Mouse (Mus musculus) CD4-positive, CD25-positive, alpha-beta regulatory T cell, adult 2 months (primary cell): ENCODE data around the gene Papss1.
"Not testable (repeated sequence)": the region's sequence is repeated elsewhere in the genome, so short reads cannot be mapped to it uniquely, and the experiment has no call there.

Source experiments
- DNase-seq: peaks from one replicate; pipeline ENCODE4 v3.0.0-alpha.2; 2012; ENCODE audit warnings: low read depth, low spot score

Papss1 gene

DNA sequence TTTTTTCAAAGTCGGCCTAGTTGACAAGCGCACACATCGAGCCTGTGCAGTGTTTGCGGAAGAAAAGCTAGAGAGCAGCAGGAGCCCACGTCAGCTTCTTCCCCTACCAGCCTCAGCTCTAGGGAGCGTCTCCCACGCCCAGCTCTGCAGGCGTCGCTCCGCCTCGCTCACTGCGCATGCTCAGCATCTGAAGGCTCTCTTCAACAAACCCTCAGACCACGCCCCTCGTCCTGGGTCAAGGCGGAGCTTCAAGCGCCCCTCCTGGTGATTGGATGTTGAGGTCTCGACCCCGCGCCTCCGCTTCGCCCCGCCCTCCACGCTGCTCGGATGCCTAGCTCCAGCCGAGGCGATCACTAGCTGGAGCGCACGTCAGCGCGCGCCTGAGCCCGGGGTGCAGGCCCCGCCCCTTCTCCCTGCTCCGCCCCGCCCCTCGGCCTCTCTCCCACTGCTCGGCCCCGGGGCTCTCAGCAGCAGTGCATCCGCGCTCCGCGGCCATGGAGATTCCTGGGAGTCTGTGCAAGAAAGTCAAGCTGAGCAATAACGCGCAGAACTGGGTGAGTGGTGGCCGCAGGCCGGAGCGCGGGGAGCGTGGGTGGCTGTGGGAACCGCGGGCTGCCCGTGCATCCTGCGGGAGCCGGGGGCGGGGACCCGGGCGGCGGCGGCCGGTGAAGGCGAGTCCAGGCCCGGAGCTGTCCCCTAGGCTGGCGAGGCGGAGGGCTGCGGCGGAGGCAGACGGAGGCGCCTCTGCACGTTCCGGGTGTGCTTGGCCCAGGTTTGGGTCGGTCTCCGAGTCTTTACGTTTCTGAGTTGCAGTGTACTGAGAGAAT is at the start of gene Papss1:
TSS of gene Papss1 (plus strand) at position 339 of the 827 bp plus-strand sequence.
- DNase-seq: peak; percentile 100

DNA sequence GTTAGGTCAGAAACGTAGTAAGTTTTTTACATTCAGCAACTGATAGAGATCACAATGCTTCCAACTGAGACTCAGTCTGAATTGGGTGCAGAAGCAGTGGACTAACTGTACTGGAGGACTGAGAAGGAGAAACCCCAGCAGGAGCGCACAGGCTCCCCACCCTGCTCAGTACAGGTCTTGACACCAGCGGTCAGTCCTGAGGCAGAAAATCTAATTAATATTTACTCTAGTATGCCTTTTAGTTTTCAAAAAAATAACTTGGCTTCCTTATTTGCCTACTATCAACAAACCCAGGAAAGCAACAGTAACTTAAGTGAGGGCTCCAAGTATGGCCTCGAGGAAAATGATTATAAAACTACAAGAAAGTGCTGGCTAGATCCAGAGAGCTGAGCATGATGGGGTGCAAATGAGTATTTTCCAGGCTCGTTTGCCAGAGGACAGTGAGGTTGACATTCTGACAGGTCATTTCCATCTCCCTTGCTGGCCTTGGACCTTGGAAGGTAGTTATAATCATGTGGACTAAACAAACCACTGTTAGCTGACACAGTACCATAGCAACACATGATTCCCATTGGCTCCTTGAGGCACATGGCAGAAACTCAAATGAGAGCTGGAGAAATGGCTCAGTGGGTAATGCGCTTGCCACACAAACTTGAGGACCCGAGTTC is 48.1 kb upstream of the Papss1 start:
- no peak for DNase-seq

DNA sequence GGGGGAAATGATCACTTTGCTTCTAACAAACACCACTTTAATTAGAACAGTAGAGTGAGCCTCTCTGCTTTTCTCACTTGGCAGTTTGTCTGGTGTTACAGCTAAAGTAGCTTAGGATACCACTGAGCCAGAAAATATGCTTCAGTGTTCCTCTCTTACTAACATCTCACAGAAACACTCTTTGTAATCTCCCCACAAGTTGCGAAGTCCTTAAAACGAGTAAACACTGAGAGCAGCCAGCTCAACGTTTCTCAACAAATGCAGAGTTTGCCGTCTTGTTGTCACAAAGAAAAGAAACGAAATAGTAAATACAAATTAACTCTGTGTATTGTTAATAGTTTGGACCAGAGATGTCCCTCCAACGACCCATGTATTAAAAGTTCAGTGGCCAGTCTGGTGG is 46.8 kb upstream of the Papss1 start:
- DNase-seq: no peak

DNA sequence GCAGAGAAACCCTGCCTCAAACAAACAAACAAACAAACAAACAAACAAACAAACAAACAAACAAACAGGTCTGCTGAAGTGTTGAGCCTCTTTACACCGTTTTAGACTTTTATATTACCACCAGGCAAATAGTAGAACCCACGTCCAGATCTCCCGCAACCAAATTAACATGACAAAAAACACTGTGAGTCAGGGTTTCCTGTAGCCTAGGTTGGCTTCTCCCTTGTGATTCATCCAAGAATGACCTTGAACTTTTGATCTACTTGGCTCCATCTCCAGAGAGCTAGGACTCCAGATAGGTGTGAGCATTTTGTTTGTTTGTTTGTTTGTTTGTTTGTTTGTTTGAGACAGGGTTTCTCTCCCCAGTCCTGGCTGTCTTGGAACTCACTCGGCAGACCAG is 43.4 kb upstream of the Papss1 start:
- DNase-seq: no peak

DNA sequence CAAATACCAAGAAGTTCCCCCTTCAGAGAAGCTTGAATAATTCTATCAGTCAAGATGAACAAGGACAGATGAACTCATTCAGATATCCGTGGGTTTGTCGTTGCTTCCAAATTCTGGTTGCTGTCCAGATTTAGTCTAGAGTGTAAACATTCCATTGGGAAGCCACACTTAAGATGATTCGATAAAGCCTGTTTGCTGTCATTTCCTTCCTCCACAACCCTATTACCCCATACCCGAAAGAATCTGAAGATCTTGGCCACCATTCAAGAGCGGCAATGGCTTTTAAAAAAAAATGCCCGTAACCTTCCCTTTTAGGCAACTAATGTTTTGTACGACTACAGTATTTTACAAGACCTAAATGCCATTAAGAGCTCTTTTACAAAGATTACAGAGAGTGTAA is 42.3 kb upstream of the Papss1 start:
- DNase-seq: no peak

DNA sequence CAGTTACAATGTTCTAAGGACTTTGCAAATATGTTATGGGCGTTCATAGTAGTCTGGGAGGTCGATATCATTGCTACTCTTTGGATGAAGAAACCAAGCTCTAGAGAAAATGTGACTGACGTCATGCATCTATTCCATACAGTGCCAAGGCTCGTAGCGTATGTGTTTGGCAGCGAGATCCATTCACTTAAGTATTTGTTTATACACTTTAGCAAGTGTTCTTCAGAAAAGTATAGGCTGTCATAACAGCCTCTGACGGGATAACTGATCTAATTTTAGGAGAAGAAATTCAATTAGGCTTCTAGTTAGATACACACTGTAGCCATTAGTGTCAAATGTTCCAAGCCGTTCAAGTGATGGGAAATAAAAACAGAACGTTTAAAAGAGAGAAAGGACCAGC is 40.8 kb upstream of the Papss1 start:
- no peak for DNase-seq

DNA sequence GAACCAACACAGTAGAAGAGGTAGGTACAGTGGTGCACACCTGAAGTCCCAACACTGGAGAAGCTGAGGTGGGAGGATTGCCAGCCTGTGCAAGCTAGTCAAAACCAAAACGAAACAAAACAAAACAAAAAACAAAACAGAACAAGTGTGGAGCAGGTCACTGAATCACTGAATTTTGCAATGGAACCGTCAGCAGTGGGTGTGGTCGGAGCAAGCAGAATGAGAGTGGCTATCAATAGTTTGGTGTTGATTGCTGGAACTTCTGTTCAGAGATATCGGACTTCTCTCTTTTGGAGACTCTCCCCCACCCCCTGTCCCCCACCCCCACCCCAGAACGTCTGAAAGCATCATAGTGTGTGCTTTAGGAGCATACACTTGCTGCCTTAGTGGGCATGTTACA is 40.4 kb upstream of the Papss1 start:
- no peak for DNase-seq

DNA sequence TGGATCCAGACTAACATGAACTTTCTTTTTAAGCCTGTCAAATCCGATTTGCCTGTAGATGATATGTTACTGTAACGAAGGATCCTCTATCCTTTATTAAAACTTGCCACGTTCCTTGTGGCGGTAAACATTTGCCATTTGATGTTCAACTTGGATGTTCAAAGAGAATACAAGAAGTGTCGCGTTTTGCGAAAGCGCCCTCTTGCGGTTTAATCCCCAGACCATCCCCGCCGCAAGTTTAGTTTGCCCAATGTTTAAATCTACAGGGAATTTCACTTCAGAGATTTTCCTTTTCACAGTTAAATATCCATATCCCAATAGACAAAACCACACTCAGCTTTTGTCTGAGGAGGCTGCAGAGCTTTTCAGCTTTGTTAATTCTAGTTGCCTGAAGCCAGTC is 39.8 kb upstream of the Papss1 start:
- peak; percentile 49 for DNase-seq

DNA sequence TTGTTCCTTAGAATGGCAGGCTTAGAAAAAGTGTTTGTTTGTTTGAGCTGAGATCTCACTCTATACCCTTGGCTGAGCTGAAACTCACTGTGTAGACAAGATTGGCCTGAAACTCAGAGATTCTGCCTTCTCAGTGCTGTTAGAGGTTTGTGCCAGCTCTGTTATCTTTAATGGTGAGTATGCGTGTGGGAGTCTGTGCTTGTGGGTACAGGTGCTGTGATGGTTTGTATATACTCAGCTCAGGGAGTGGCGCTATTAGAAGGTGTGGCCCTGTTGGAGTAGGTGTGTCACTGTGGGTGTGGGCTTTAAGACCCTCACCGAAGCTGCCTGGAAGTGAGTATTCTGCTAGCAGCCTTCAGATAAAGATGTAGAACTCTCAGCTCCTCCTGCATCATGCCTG is 39.3 kb upstream of the Papss1 start:
- no peak for DNase-seq

DNA sequence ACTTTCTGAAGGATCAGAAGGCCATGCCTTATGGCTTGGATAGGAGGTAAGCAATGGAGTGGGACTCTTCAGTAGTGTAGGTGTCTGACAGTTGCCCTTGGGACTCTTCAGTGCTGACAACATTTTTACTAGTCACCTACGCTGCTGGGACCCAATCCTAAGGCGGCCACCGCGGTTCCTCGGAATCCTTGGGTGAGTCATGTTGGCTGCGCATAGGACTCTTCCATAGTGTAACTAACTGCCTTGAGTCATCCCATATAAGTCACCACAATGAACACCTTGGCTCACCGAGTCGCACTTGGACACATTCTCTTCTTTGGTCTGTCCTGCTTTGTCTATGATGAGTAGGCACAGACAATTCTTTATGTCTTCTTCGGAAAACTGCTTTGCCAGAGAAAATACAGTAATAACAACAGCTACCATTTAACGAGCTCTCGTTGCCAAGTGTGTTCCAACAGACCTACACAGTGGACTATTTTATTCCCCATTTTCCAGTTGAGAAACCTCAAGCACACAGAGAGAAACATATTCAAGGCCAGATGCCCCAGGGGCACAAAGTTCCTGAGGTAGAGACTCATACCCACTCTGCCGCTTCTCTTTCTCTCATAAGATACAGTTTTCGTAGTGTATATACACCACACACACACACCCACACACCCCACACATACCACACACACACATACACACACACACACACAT is 23.2 kb upstream of the Papss1 start:
- DNase-seq: no peak

DNA sequence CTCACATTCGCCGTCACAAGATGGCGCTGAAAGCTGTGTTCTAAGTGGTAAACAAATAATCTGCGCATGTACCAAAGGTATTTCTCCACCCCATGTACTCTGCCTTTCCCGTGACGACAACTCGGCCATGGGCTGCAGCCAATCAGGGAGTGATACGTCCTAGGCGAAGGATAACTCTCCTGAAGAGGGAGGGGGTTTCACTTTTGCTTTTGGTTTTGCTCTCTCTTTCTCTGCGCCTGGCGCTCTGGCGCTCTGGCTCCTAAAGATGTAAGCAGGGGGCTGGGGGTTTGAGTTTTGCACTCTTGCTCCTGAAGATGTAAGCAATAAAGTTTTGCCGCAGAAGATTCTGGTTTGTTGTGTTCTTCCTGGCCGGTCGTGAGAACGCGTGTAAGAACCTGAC is 17.0 kb upstream of the Papss1 start:
- DNase-seq: not testable (repeated sequence)

DNA sequence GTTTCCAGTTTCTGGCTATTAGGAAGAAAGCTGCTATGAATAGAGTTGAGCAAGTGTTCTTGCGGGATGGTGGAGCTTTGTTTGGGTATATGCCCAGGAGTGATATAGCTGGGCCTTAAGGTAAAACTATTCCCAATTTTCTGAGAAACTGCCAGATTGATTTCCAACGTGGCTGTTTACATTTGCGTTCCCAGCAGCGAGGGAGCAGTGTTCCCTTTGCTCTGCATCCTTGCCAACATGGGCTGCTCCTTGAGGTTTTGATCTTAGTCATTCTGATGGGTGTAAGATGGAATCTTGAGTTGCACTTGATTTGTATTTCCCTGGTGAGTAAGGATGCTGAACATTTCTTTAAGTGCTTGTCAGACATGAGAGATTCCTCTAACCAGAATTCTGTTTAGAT is 14.5 kb upstream of the Papss1 start:
- DNase-seq: no peak

DNA sequence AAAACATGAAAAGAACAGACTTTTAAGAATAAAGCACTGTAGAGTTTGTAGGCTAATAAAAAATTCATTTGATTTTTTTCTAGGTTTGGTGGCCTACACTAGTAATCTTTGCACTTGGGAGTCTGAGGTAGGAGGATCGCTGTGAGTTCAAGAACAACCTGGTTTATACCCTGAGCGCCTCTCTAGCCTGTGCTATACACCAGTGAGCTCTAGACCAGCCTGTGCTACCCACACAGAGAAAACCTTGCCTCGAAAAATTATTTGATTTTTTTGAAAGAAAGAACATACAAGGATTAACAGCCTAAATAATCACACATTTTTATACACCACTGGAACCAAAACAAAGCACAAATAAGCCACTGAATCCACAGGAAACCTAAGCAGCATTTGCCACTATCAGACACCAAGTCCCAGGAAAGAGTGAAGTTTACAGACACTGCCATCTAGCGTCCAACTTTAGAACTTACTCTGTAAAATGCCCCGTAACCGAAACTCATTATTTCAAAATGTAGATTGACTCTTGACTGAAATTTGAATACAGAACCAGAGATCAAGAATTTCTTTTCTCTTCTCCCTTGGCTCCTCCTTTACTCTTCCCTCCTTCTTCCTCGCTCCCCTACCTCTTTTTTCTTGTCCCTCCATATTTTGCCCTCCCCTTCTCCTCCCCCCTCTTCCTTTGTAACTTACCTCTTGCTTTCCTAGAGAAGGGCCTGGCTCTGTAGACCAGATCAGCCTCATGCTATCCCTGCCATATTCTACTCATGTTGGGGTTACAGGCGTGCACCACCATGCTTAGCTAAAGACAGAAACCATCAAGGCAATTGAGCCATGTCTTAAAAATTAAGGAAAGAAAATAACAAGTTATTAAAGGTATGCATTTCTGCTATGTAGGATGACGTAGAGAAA is 12.0 kb upstream of the Papss1 start:
- DNase-seq: peak; percentile 79

DNA sequence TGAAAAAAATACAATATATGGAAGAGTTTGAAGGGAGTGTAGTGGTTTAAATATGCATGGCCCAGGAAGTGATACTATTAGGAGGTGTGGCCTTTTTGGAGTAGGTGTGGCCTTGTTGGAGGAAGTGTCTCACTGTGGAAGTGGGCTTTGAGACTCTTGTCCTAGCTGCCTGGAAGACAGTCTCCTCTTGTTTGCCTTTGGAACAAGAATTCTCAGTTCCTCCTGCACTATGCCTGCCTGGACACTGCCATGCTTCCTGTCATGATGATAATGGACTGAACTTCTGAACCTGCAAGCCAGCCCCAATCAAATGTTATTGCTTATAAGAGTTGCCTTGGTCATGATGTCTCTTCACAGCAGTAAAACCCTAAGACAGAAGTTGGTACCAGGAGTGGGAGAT is 8.8 kb upstream of the Papss1 start:
- no peak for DNase-seq

DNA sequence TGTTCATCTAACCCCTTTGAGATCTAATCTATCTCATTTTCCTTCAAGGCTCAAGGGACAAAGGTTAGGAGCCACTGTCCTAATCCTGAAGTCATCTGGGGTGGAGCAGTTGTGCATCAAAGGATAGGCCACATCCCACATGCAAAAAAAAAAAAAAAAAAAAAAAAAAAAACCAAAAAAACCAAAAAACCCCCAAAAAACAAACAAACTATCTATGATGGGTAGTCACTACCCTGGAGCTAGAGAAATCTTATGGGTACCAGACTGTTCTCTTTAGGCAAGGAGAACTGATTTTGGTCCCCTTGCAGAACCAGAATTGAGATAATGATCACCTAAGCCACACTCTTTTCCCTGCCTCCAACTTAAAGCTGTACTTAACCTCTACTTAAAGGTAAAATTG is 3.0 kb upstream of the Papss1 start:
- DNase-seq: no peak

DNA sequence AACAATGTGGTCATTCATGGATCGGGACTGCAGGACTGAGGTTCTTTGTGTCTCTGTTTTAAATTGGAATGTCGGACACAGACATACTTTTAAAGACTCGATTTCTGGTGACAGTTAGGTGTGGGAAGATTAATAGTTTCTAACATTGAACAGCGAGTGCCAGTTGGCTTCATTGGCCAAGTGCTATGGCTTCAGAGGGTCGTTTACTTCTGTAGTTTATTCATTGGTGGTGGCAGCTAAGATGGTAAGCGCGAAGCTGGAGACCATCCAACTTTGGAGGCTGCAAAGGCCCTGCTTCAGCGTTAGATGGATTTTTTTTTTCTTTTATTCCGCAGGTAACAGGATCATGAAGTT is 666 bp downstream of the Papss1 start:
- no peak for DNase-seq

DNA sequence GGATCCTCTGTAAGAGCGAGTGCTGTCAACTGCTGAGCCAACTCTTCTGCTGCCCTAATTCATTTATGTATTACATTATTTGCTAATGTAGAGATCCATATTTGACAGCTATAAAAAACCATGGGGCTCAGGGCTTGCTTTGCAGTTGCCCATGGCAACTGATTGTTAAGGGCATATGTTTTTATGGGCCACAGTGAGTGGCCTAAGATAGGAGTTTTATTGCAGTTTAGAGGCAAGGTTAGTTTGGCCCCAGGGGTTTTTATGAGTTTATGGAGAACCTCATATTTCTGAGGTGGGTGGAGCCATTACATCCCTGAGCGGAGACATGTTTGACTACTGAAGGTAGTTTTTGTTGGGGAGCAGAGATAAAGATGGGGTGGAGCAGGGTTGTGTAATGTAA is 1.7 kb downstream of the Papss1 start:
- DNase-seq: no peak

DNA sequence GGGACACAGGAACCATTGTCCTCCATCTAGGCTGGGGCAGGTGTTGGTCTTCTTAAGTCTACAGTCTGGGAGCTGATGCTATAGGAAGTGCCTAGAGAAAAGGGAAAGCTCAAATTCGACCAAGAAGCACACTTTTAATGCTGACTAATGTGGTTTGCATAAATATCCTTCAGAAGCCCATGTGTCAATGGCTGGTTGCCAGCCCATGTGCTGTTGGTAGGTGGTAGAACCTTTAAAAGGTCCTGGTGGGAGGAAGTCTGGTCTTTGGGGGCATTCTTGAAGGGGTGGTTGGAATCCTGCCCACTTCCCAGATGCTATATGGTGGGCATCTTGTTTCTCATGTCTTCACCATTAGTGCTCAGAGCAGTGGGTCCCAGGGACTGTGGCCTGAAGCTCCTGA is 5.9 kb downstream of the Papss1 start:
- no peak for DNase-seq

DNA sequence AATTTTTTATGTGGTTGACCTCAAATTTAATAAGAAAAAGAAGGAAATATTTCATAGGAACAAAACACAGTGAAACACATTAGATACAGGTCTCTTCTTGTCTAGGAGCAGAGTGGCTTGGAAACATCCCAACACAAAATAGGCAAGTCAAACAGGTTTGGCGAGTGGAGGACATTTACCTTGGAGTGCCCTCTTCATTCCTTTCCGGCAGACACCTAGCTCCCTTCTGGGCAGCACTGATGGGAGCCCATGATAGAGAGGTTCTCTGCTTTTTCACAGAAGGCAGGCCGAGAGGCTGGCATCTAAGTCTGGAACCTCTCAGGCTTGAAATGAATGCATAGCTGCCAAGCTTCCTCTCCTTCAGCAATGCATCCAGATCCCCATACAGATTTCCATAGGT is 9.0 kb downstream of the Papss1 start:
- no peak for DNase-seq

DNA sequence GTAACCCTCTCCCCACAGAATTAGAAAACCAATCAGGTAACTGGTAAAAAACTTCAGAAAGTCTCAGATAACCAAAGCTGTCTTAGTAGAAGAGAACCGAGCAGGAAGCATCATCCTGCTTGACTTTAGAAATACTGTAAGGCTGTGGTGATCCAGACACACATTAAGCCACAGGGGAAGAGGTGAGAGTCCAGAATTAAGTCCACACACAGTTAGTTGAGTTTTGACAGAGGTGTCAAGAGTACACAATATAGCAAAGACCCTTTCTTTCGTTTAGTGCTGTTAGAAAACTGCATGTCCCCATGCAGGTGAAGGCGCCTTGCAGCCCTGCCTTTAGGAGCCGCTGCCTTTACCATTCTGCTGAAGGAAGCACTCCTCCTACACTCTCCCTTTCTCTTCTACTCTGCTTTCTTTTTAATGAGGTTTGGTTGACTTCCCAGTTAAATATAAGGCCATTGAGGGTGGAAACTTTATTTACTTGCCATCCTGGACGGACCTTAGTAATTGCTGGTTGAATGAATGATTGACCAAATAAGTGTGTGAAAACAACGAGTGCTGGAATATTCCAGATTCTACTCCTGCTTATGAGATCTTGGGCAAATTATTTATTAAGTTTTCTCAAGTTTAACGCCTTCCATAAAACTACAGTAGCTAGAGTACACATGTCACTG is 14.0 kb downstream of the Papss1 start:
- no peak for DNase-seq

DNA sequence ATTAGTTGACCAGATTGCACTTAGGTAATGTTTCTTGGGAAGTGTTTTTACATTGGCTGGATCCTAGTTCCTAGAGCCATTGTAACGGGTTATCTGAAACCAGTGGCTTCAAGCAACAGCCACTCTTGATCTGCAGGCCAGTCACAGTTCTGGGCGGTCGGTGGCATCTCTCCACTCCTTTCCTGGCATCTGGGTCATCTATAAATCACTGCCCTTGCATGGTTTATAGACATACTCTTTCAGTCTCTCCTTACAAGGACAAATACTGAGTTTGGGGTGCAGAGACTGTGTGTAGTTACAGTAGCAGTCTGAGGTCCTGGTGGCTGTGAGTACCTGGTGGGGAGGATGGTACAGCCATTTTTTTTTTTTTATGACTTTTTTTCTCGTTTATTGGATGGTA is 15.5 kb downstream of the Papss1 start:
- DNase-seq: no peak
